Mouse (Mus musculus) CH12.LX (cell line): ENCODE results near the gene Gm20458.

Experiments
- CHD2 ChIP-seq: IDR thresholded peaks from 2 replicates; pipeline ENCODE4 v1.6.1; 2011; ENCODE audit warnings: low read length, improper control_type of control experiment
- CTCF ChIP-seq, 2 experiments: IDR thresholded peaks in 1 of 2; conservative IDR thresholded peaks in 1 of 2; 2 replicates each; pipeline ENCODE4 v1.5.1; 2011 to 2012; ENCODE audit warnings: low read depth in 2 of 2, low read length in 2 of 2, improper control_type of control experiment in 1 of 2, inconsistent platforms in 1 of 2, mild to moderate bottlenecking in 1 of 2, moderate library complexity in 1 of 2
- E2F4 ChIP-seq: IDR thresholded peaks from 2 replicates; pipeline ENCODE4 v1.6.1; 2011; ENCODE audit warnings: low read depth, low read length, improper control_type of control experiment; ENCODE audit not compliant: insufficient replicate concordance
- EP300 ChIP-seq: IDR thresholded peaks from 2 replicates; pipeline ENCODE4 v1.6.1; 2011; ENCODE audit warnings: low read length, improper control_type of control experiment
- JUN ChIP-seq: IDR thresholded peaks from 2 replicates; pipeline ENCODE4 v1.6.1; 2011; ENCODE audit warnings: low read depth, mild to moderate bottlenecking, low read length, improper control_type of control experiment, moderate library complexity; ENCODE audit not compliant: insufficient read depth
- JUND ChIP-seq: conservative IDR thresholded peaks from 2 replicates; pipeline ENCODE4 v1.6.1; 2011; ENCODE audit warnings: low read depth, low read length, improper control_type of control experiment
- KAT2A ChIP-seq: IDR thresholded peaks from 2 replicates; pipeline ENCODE4 v1.6.1; 2012; ENCODE audit warnings: low read length, improper control_type of control experiment, inconsistent platforms; ENCODE audit not compliant: insufficient replicate concordance
- MEF2A ChIP-seq: IDR thresholded peaks from 2 replicates; pipeline ENCODE4 v1.6.1; 2014; ENCODE audit warnings: low read depth, mild to moderate bottlenecking, inconsistent platforms, low read length, improper control_type of control experiment, borderline replicate concordance
- MYC ChIP-seq: IDR thresholded peaks from 2 replicates; pipeline ENCODE4 v1.6.1; 2011; ENCODE audit warnings: low read depth, mild to moderate bottlenecking, improper control_type of control experiment, low read length
- POLR2A ChIP-seq: IDR thresholded peaks from 2 replicates; pipeline ENCODE4 v1.6.1; 2011; ENCODE audit warnings: low read depth, mild to moderate bottlenecking, improper control_type of control experiment, low read length
- POLR2AphosphoS2 ChIP-seq: IDR thresholded peaks from 2 replicates; pipeline ENCODE4 v1.6.1; 2011; ENCODE audit warnings: low read depth, low read length, improper control_type of control experiment
- UBTF ChIP-seq: IDR thresholded peaks from 2 replicates; pipeline ENCODE4 v1.6.1; 2012; ENCODE audit warnings: low read depth, mild to moderate bottlenecking, inconsistent platforms, low read length, improper control_type of control experiment, moderate library complexity
- ZC3H11A ChIP-seq: IDR thresholded peaks from 2 replicates; pipeline ENCODE4 v1.6.1; 2012; ENCODE audit warnings: low read depth, mild to moderate bottlenecking, inconsistent platforms, low read length, improper control_type of control experiment
- ZNF384 ChIP-seq: IDR thresholded peaks from 2 replicates; pipeline ENCODE4 v1.6.1; 2012; ENCODE audit warnings: low read depth, low read length, improper control_type of control experiment, inconsistent platforms

- TF ChIP-seq POLR2AphosphoS2 (no peak), CHD2 (no peak), MEF2A (no peak), ZC3H11A (no peak), ZNF384 (no peak), KAT2A (no peak), E2F4 (no peak), EP300 (no peak), JUN (no peak), CTCF (conservative IDR thresholded peaks at IDR 0.05 in 1 of 2, IDR thresholded peaks at IDR 0.05 in 1 of 2; ENCODE audit: low read depth in 2 of 2, low read length in 2 of 2) (no peak), POLR2A (no peak), MYC (no peak), UBTF (no peak), JUND (no peak)
These were observed 52.6 kb downstream of the Gm20458 start for GRCm38 (mm10) chr2:164513389-164513788.
